Mouse (Mus musculus) stomach, embryonic 15.5 days (tissue): ENCODE measurements around the gene Fbxw2. TPM values are rescaled to one million over a fixed set of nuclear protein-coding genes. Genes with fewer than 3 reads are reported as not detected.
"Not testable (repeated sequence)": the region's sequence is repeated elsewhere in the genome, so short reads cannot be mapped to it uniquely, and the experiment has no call there.

ENCODE experiments used
- ATAC-seq: fragments of 200-750 bp; cut with Nextera tagmentation; 2 replicates; pipeline ENCODE4 v1.8.0; 2017; ENCODE audit warnings: low read depth, moderate number of reproducible peaks, moderate TSS enrichment; ENCODE audit not compliant: insufficient read depth, low FRiP score
- H3K27ac ChIP-seq: fragments of 300-500 bp; sonication (generic); 2 replicates; pipeline ENCODE4 v1.5.1; 2015; ENCODE audit warnings: mild to moderate bottlenecking, inconsistent platforms
- H3K27me3 ChIP-seq: fragments of 300-500 bp; sonication (generic); replicated peaks from 2 replicates; pipeline ENCODE4 v1.6.1; 2015; ENCODE audit warnings: inconsistent platforms
- H3K36me3 ChIP-seq: fragments of 300-500 bp; sonication (generic); 2 replicates; pipeline ENCODE4 v1.6.1; 2015; ENCODE audit warnings: inconsistent platforms
- H3K4me1 ChIP-seq: fragments of 300-500 bp; sonication (generic); 2 replicates; pipeline ENCODE4 v1.6.1; 2015; ENCODE audit warnings: inconsistent platforms
- H3K4me2 ChIP-seq: fragments of 300-500 bp; sonication (generic); 2 replicates; pipeline ENCODE4 v1.6.1; 2015; ENCODE audit warnings: mild to moderate bottlenecking, inconsistent platforms
- H3K4me3 ChIP-seq: fragments of 300-500 bp; sonication (generic); replicated peaks from 2 replicates; pipeline ENCODE4 v1.5.1; 2015; ENCODE audit warnings: inconsistent platforms
- H3K9ac ChIP-seq: fragments of 300-500 bp; sonication (generic); 2 replicates; pipeline ENCODE4 v1.6.1; 2015; ENCODE audit warnings: inconsistent platforms
- H3K9me3 ChIP-seq: fragments of 300-500 bp; sonication (generic); 2 replicates; pipeline ENCODE4 v1.6.1; 2016; ENCODE audit warnings: inconsistent platforms
- WGBS: fragments of 180-500 bp; shearing (Covaris S2); methylation state at CpG from one replicate; pipeline ENCODE4 v1.1.7; 2015; 5-methylcytosine and 5-hydroxymethylcytosine counted together
- polyA plus RNA-seq: library from polyadenylated mRNA; unstranded; fragments of >200 nt; fragmentation: Nextera tagmentation; extraction: Ambion mirVana; gene quantifications from 2 replicates; pipeline ENCODE4 v1.2.1, GENCODE M21; 2015

The Fbxw2 gene
- polyA plus RNA-seq, 1 experiment from 2014 or later: 83.6 TPM

DNA sequence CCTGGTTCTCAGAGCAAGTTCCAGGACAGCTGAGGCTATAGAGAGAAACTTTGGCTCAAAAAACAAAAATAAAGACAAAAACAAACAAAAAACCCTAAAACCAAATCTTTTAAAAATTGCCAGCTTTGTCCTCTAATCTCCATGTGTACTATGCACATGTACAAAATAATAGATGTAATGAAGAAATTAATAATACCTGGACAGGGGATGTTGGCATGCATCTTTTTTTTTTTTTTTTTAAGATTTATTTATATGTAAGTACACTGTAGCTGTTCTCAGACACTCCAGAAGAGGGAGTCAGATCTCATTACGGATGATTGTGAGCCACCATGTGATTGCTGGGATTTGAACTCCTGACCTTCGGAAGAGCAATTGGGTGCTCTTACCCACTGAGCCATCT is 33.6 kb downstream of the Fbxw2 start:
- H3K27me3 ChIP-seq, H3K4me1 ChIP-seq, H3K36me3 ChIP-seq, H3K9ac ChIP-seq, H3K4me3 ChIP-seq, H3K4me2 ChIP-seq, H3K9me3 ChIP-seq, ATAC-seq, H3K27ac ChIP-seq: not testable (repeated sequence)
- 94% methylated on average over 2 of the region's 2 CpGs for WGBS

DNA sequence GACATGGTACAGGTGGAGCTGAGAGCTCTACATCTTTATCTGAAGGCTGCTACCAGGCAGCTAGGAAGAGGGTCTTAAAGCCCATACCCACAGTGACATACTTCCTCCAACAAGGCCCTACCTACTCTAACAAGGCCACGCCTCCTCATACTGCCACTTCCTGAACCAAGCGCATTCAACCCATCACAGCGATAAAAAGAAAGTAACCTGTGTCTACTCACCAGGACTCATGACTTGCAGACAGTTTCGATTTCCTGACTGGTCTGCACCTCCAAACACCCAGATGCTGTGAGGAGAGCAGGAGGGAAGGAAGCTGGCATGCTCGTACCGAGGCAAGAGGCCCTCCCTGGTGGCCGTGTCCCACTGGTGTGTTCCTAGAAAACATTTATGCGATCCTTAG is 35.8 kb downstream of the Fbxw2 start:
- 86% methylated on average over 8 of the region's 8 CpGs for WGBS
- Histone ChIP-seq H3K36me3 (peaks cover 11% of the 10 kb centered on the region; the same call in 1 of the 2 replicates), H3K9ac (no peak overlapping the region), H3K9me3 (no peaks in the 10 kb centered on the region), H3K4me3 (no peak overlapping the region), H3K4me2 (no peak overlapping the region), H3K27me3 (no peaks in the 10 kb centered on the region), H3K27ac (no peak overlapping the region), H3K4me1 (no peaks in the 10 kb centered on the region)
- no peak for ATAC-seq

DNA sequence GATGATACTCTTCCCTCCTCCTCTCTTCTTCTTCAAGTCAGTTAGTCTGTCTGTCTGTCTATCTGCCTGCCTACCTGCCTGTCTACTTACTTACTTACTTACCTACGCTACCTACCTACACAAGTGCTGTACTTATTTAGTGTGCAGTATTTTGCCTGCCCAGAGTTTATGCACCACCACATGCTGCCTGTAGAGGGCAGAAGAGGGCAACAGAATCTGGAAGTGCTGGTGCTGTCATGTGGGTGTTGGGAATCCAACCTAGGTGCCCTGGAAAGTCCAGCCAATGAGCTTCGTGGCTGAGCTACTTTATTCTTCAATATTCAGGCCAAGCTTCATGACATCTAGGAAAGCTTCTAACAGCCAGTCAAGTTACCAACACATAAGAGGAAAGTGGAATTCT is 42.0 kb downstream of the Fbxw2 start:
- Histone ChIP-seq H3K9ac (no peak overlapping the region), H3K4me2 (no peak overlapping the region), H3K4me1 (no peaks in the 10 kb centered on the region), H3K9me3 (no peaks in the 10 kb centered on the region), H3K27me3 (no peaks in the 10 kb centered on the region), H3K4me3 (no peak overlapping the region), H3K36me3 (peaks cover 31% of the 10 kb centered on the region), H3K27ac (no peak overlapping the region)
- ATAC-seq: no peak
- 87% methylated on average over 2 of the region's 2 CpGs for WGBS

DNA sequence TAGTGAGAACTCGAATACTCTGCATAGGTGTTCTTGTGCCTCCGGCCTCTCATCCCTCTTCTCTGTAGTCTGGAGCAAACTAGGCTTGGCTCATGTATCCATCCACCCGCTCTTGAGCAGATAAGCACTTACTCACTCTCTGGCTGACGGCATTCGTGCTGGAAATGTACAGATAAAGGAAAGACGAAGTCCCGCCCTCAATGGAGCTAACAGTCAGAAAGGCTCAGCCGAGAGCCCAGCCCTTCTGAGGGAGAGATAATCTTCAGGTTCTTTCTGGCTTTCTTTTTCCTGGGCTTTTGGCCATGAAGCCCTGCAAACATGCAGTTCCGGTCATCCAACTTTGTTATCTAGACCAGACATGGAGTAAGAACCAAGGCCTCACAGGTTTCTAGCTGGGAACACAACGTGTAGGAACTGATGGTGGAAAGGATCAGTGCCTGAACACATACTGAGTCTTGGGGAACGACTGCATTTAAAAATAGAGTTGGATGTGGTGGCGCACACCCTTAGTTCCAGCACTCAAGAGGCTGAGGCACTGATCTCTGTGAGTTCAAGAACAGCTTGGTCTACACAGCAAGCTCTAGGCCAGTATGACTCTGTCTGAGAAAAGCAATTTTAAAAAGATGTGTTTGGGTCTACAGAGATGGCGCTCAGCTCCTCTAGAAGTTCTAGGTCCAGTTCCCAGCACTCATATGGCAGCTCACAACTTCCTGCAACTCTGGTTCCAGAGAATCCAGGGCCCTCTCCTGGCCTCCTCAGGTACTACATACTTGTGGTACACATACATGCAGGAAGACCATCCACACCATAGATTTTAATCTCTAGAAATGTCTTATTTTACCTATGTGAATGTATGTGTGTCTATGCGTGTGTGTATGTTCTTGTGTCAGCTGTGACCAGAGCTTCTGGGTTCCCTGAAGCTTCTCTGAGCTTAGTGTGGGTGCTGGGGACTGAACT is 42.8 kb downstream of the Fbxw2 start:
- Histone ChIP-seq H3K27me3 (no peaks in the 10 kb centered on the region), H3K9ac (no peak overlapping the region), H3K4me1 (no peaks in the 10 kb centered on the region), H3K27ac (no peak overlapping the region), H3K4me3 (no peak overlapping the region), H3K4me2 (no peak overlapping the region), H3K9me3 (no peaks in the 10 kb centered on the region), H3K36me3 (peaks cover 31% of the 10 kb centered on the region)
- peak; percentile 92 for ATAC-seq
- 83% methylated on average over 14 of the region's 14 CpGs for WGBS

DNA sequence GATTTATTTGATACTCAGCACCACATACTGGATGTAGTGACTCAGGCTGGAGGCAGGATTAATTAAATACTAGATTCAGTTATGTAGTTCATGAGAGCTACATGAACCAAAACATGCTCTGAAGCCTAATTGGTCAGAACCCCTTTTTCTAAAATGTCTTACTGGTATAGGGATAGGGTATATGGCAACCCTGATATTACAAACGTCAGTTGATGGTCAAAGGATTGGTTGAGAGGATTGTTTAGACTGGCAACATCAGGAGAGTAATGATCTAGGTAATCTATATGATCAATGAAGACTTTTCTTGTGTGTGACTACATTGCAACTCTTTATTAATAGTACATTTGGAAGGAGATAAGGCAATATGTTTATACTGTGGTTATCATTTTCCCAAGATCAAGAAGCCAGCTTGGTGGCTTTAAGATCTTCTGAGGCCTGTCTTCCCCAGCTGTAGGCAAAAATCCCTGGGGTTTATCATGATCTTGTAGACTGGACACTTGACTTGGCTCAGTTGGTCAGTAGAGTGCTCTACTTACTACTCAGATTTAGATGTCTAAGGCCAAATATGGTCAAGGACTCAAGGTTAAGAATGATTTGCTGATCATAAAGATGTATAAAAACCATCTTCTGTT is 48.8 kb downstream of the Fbxw2 start:
- no peak for ATAC-seq
- H3K4me1 ChIP-seq: peaks cover 23% of the 10 kb centered on the region
- H3K27me3 ChIP-seq: no peaks in the 10 kb centered on the region
- no peaks in the 10 kb centered on the region for H3K9me3 ChIP-seq
- no peak overlapping the region for H3K4me3 ChIP-seq
- peaks cover 52% of the 10 kb centered on the region for H3K36me3 ChIP-seq
- H3K27ac ChIP-seq: no peak overlapping the region
- H3K9ac ChIP-seq: no peak overlapping the region
- 53% methylated on average over 1 of the region's 1 CpGs for WGBS
- H3K4me2 ChIP-seq: peak overlapping the region; percentile 42; the same call in 1 of the 2 replicates

DNA sequence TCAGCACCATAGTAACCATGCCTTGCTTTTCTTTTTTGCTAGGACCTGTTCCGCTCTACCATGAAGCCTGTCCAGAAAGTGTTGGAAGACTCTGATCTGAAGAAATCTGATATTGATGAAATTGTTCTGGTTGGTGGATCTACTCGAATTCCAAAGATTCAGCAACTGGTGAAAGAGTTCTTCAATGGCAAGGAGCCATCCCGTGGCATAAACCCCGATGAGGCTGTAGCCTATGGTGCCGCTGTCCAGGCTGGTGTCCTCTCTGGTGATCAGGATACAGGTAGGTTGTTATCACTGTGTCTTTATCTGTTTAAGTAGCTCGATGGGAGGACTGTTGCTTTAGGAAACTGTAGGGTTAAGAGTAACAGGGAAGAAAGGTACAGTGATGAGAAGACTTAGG is 51.6 kb downstream of the Fbxw2 start:
- H3K27me3 ChIP-seq: no peaks in the 10 kb centered on the region
- H3K4me2 ChIP-seq: peak overlapping the region; percentile 56
- WGBS: 89% methylated on average over 6 of the region's 6 CpGs
- H3K9ac ChIP-seq: peak overlapping the region; percentile 10; the same call in 1 of the 2 replicates
- H3K9me3 ChIP-seq: no peaks in the 10 kb centered on the region
- H3K27ac ChIP-seq: no peak overlapping the region
- peaks cover 27% of the 10 kb centered on the region for H3K4me1 ChIP-seq
- no peak for ATAC-seq
- peaks cover 43% of the 10 kb centered on the region for H3K36me3 ChIP-seq
- peak overlapping the region; percentile 81 for H3K4me3 ChIP-seq

DNA sequence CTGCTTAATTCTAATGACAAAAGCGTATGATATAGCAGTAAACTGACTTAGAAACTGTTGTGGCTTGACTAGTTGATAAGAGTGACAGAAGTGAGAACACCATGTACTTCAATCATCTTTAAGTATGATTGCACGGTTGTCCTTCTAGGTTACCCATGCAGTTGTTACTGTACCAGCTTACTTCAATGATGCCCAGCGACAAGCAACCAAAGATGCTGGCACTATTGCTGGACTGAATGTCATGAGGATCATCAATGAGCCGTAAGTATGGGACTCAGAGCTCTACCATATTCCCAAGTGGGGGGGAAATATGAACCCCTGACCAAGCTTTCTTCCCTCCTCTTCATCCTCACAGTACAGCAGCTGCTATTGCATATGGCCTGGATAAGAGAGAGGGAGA is 52.4 kb downstream of the Fbxw2 start:
- no peaks in the 10 kb centered on the region for H3K9me3 ChIP-seq
- H3K36me3 ChIP-seq: peaks cover 42% of the 10 kb centered on the region
- WGBS: 89% methylated on average over 4 of the region's 4 CpGs
- H3K4me1 ChIP-seq: peaks cover 27% of the 10 kb centered on the region
- no peak for ATAC-seq
- no peak overlapping the region for H3K9ac ChIP-seq
- peak overlapping the region; percentile 56 for H3K4me2 ChIP-seq
- H3K27ac ChIP-seq: no peak overlapping the region
- H3K4me3 ChIP-seq: peak overlapping the region; percentile 81
- no peaks in the 10 kb centered on the region for H3K27me3 ChIP-seq

DNA sequence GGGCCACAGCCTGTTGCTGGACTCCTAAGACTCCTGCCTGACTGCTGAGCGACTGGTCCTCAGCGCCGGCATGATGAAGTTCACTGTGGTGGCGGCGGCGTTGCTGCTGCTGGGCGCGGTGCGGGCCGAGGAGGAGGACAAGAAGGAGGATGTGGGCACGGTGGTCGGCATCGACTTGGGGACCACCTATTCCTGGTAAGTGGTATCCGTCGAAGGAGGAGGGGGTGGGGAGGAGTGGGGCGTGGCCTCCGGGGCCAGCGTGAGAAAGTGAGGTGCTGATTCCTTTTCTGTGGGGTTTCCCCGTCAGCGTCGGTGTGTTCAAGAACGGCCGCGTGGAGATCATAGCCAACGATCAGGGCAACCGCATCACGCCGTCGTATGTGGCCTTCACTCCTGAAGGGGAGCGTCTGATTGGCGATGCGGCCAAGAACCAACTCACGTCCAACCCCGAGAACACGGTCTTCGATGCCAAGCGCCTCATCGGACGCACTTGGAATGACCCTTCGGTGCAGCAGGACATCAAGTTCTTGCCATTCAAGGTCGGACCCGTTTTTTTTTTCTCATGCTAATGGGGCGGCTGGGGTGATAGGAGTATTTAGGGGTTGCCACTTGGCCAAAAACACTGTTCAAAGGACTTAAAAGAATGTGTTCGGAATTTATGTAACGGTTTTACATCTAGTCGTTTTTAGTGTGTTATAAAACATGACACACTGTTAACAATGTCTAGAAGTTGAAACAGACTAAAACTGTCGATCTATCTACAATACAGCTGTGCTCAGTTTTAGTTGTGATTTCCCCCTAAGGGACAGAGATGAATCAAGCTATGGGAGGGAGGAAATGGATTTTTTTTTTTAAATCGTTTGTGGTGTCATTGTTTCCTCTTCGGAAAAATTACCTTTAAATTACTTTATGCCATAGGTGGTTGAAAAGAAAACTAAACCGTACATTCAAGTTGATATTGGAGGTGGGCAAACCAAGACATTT is 53.6 kb downstream of the Fbxw2 start:
- H3K27ac ChIP-seq: peak overlapping the region; percentile 86
- peaks cover 37% of the 10 kb centered on the region for H3K36me3 ChIP-seq
- no peak; the same call in 1 of the 2 replicates for ATAC-seq
- 2% methylated on average over 50 of the region's 50 CpGs for WGBS
- no peaks in the 10 kb centered on the region for H3K9me3 ChIP-seq
- H3K4me3 ChIP-seq: peak overlapping the region; percentile 81
- H3K27me3 ChIP-seq: no peaks in the 10 kb centered on the region
- H3K9ac ChIP-seq: peak overlapping the region; percentile 88
- H3K4me2 ChIP-seq: peak overlapping the region; percentile 56
- peaks cover 27% of the 10 kb centered on the region for H3K4me1 ChIP-seq

DNA sequence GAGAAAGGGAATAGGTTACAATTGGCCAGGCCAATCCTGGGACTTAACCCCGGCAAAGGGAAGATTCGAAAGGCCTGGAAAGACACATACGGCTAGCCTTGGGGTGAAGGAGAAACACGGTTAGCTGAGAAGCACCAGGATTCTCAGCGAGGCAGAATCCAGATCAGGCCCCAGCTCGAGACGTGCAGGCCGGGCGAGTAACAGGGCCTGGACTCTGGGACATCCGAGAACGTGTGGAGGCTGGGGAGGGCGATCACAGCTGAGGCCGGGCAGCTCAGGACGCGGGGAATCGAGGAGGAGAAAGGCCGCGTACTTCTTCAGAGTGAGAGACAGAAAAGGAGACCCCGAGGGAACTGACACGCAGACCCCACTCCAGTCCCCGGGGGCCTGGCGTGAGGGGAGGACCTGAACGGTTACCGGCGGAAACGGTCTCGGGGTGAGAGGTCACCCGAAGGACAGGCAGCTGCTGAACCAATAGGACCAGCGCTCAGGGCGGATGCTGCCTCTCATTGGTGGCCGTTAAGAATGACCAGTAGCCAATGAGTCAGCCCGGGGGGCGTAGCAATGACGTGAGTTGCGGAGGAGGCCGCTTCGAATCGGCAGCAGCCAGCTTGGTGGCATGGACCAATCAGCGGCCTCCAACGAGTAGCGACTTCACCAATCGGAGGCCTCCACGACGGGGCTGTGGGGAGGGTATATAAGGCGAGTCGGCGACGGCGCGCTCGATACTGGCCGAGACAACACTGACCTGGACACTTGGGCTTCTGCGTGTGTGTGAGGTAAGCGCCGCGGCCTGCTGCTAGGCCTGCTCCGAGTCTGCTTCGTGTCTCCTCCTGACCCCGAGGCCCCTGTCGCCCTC is 54.5 kb downstream of the Fbxw2 start, which contains the start of gene Hspa5:
TSS of gene Hspa5 (plus strand) at position 603 of the 859 bp plus-strand sequence.
- Histone ChIP-seq H3K9me3 (no peaks in the 10 kb centered on the region), H3K4me1 (peaks cover 25% of the 10 kb centered on the region), H3K9ac (peak within 1 kb of the TSS; percentile 88), H3K4me3 (peak within 1 kb of the TSS; percentile 81), H3K36me3 (peaks cover 28% of the 10 kb centered on the region), H3K27me3 (no peaks in the 10 kb centered on the region), H3K4me2 (peak within 1 kb of the TSS; percentile 56), H3K27ac (peak within 1 kb of the TSS; percentile 86)
- under 1% methylated on average over 60 of the region's 60 CpGs for WGBS
- peak; percentile 98 for ATAC-seq

DNA sequence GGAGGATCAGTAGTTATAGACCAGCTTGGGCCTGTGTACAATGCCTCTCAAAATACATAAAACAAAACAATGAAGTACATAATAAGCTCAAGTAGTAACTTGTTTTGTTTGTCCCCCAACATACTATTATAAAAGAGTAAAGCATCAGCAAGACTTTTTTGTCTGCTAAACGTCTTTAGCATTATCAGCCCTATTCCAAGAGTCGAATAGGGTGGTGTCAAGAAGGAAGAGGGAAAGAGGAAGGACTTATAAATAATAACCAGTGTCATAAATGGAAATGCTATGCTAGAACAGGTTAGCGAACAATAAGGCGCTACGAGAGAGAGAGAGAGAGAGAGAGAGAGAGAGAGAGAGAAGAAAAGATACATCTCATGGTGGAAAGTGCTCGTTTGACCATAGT is 55.2 kb downstream of the Fbxw2 start:
- peak overlapping the region; percentile 81 for H3K4me3 ChIP-seq
- no peaks in the 10 kb centered on the region for H3K9me3 ChIP-seq
- WGBS: under 1% methylated on average over 6 of the region's 6 CpGs
- peaks cover 22% of the 10 kb centered on the region for H3K4me1 ChIP-seq
- no peaks in the 10 kb centered on the region for H3K27me3 ChIP-seq
- H3K27ac ChIP-seq: peak overlapping the region; percentile 85
- peaks cover 23% of the 10 kb centered on the region for H3K36me3 ChIP-seq
- H3K9ac ChIP-seq: peak overlapping the region; percentile 80
- no peak for ATAC-seq
- H3K4me2 ChIP-seq: peak overlapping the region; percentile 56
